Mouse (Mus musculus): ENCODE data around the gene Gm21094.
"Not testable (repeated sequence)": the region's sequence is repeated elsewhere in the genome, so short reads cannot be mapped to it uniquely, and the experiment has no call there.

Gm21094 gene

GRCm38 (mm10) chrY:32620343-32620742, at the start of gene Gm21094:
TSS of gene Gm21094 (minus strand) at chrY:32620443.
- not testable (repeated sequence) for H3K9me3 ChIP-seq (ENCODE audit: low read length)

More at GRCm38 (mm10) chrY:32620343-32620742, at the start of gene Gm21094:
- not testable (repeated sequence) for H3K36me3 ChIP-seq (ENCODE audit: insufficient read depth, low read length); H3K27me3 ChIP-seq (ENCODE audit: insufficient read depth, low read length); H3K4me3 ChIP-seq (replicated peaks; ENCODE audit: low read length); H3K4me1 ChIP-seq (replicated peaks; ENCODE audit: low read depth, low read length)
